Mouse (Mus musculus) liver, embryonic 14.5 days (tissue): ENCODE results near the gene Aurkb. TPM values are rescaled to one million over a fixed set of nuclear protein-coding genes. Genes with fewer than 3 reads are reported as not detected.

Experiments used
- ATAC-seq: fragments of 200-750 bp; cut with Nextera tagmentation; 2 replicates; pipeline ENCODE4 v1.8.0; 2017; ENCODE audit warnings: moderate number of reproducible peaks, mild to moderate bottlenecking, moderate library complexity; ENCODE audit not compliant: insufficient read depth
- DNase-seq, 3 experiments: peaks; one replicate each; pipeline ENCODE4 v3.0.0-alpha.2; 2012 to 2013; ENCODE audit warnings: low read depth in 3 of 3, low spot score in 3 of 3
- H3K27ac ChIP-seq: fragments of 300-500 bp; sonication (generic); 2 replicates; pipeline ENCODE4 v1.5.1; 2014; ENCODE audit warnings: moderate library complexity, mild to moderate bottlenecking, control low read depth, inconsistent platforms
- H3K27me3 ChIP-seq: fragments of 300-500 bp; sonication (generic); 2 replicates; pipeline ENCODE4 v1.6.1; 2014; ENCODE audit warnings: mild to moderate bottlenecking, low read length, moderate library complexity; ENCODE audit not compliant: control insufficient read depth, insufficient read depth
- H3K36me3 ChIP-seq: fragments of 300-500 bp; sonication (generic); replicated peaks from 2 replicates; pipeline ENCODE4 v1.6.1; 2014; ENCODE audit warnings: low read depth; ENCODE audit not compliant: control insufficient read depth, insufficient read depth
- H3K4me1 ChIP-seq, 2 experiments: fragments of 200-500 bp in 1 of 2; fragments of 300-500 bp in 1 of 2; sonication (generic) in 1 of 2; replicated peaks; 2 replicates each; pipeline ENCODE4 v1.6.1; 2012 to 2014; ENCODE audit warnings: antibody characterized with exemption in 1 of 2, inconsistent platforms in 1 of 2, low read length in 1 of 2; ENCODE audit not compliant: control insufficient read depth in 2 of 2, insufficient read depth in 2 of 2
- H3K4me2 ChIP-seq: fragments of 300-500 bp; sonication (generic); 2 replicates; pipeline ENCODE4 v1.6.1; 2014; ENCODE audit warnings: low read depth, mild to moderate bottlenecking, control low read depth, moderate library complexity
- H3K4me3 ChIP-seq, 2 experiments: fragments of 200-500 bp in 1 of 2; fragments of 300-500 bp in 1 of 2; sonication (generic) in 1 of 2; 2 replicates each; pipeline ENCODE4 v1.5.1; 2012 to 2014; ENCODE audit warnings: low read depth in 2 of 2, low read length in 2 of 2, mild to moderate bottlenecking in 2 of 2, control low read depth in 1 of 2, inconsistent platforms in 1 of 2, moderate library complexity in 1 of 2; ENCODE audit not compliant: insufficient read depth in 1 of 2
- H3K9ac ChIP-seq: fragments of 300-500 bp; sonication (generic); replicated peaks from 2 replicates; pipeline ENCODE4 v1.6.1; 2014; ENCODE audit warnings: mild to moderate bottlenecking, control low read depth, moderate library complexity
- H3K9me3 ChIP-seq: fragments of 300-500 bp; sonication (generic); 2 replicates; pipeline ENCODE4 v1.6.1; 2016; ENCODE audit warnings: low read length, mixed read lengths; ENCODE audit not compliant: control insufficient read depth
- CTCF ChIP-seq: IDR thresholded peaks from 2 replicates; pipeline ENCODE4 v1.5.1; 2016; ENCODE audit warnings: antibody characterized with exemption, low read depth, control low read depth
- EP300 ChIP-seq: IDR thresholded peaks from 2 replicates; pipeline ENCODE4 v1.6.1; 2016; ENCODE audit warnings: antibody characterized with exemption, low read depth
- WGBS: fragments of 180-500 bp; shearing (Covaris S2); extraction: QIAGEN DNeasy Blood & Tissue Kit; methylation state at CpG from one replicate; pipeline ENCODE4 v1.1.7; 2014; ENCODE audit not compliant: insufficient replicate concordance; 5-methylcytosine and 5-hydroxymethylcytosine counted together
- polyA plus RNA-seq, 2 experiments: library from polyadenylated mRNA; depleted of rRNA in 1 of 2; stranded (reverse) in 1 of 2; unstranded in 1 of 2; fragments of >200 nt; fragmentation: Nextera tagmentation in 1 of 2; extraction: Ambion mirVana in 1 of 2; gene quantifications; 2 replicates each; pipeline versions ENCODE4 v1.2.1 to v1.2.3; 2012 to 2014

Gene Aurkb
- polyA plus RNA-seq, 2 experiments, result 78.6 to 90.8 TPM

GRCm38 (mm10) chr11:69060448-69061254 is 15.2 kb downstream of the Aurkb start:
- H3K9me3 ChIP-seq, result no peaks in the 10 kb centered on the region
- DNase-seq, result no peak
- H3K27ac ChIP-seq, result peak overlapping the region; percentile 15
- H3K4me3 ChIP-seq, result peak overlapping the region; percentile 77 to 80
- no peaks in the 10 kb centered on the region for H3K36me3 ChIP-seq
- WGBS, result 4% methylated on average over 40 of the region's 40 CpGs
- H3K9ac ChIP-seq, result peak overlapping the region; percentile 88
- TF ChIP-seq EP300 (no peak), CTCF (no peak)
- peaks cover 7 to 26% of the 10 kb centered on the region in 2 experiments for H3K4me1 ChIP-seq
- peak overlapping the region; percentile 97 for H3K4me2 ChIP-seq
- H3K27me3 ChIP-seq, result no peaks in the 10 kb centered on the region
- no peak for ATAC-seq

GRCm38 (mm10) chr11:69061255-69061912 is 15.9 kb downstream of the Aurkb start:
- no peaks in the 10 kb centered on the region for H3K9me3 ChIP-seq
- H3K27me3 ChIP-seq, result no peaks in the 10 kb centered on the region
- H3K27ac ChIP-seq, result no peak overlapping the region
- H3K9ac ChIP-seq, result peak overlapping the region; percentile 88; the same call in 1 of the 2 replicates
- peak overlapping the region; percentile 97 for H3K4me2 ChIP-seq
- DNase-seq (no peak), ATAC-seq (no peak)
- H3K4me3 ChIP-seq, result peak overlapping the region; percentile 77 to 80
- H3K4me1 ChIP-seq, result peaks cover 7 to 33% of the 10 kb centered on the region in 2 experiments
- WGBS, result 29% methylated on average over 17 of the region's 17 CpGs
- H3K36me3 ChIP-seq, result no peaks in the 10 kb centered on the region
- no peak for TF ChIP-seq EP300
- no peak for TF ChIP-seq CTCF

GRCm38 (mm10) chr11:69062194-69062760 is 16.8 kb downstream of the Aurkb start:
- Histone ChIP-seq H3K4me3 (peak overlapping the region; percentile 61 to 65), H3K36me3 (no peaks in the 10 kb centered on the region), H3K27ac (peak overlapping the region; percentile 40), H3K9ac (no peak overlapping the region), H3K4me1 (peaks cover 9 to 39% of the 10 kb centered on the region in 2 experiments), H3K9me3 (no peaks in the 10 kb centered on the region), H3K4me2 (peak overlapping the region; percentile 97), H3K27me3 (no peaks in the 10 kb centered on the region)
- WGBS, result under 1% methylated on average over 17 of the region's 17 CpGs
- ATAC-seq, result 0 out of 2 replicates have a peak, but pooled peaks have one; percentile 17
- peak in 2 of 3 experiments; percentile 62 to 67 for DNase-seq
- no peak for TF ChIP-seq EP300
- TF ChIP-seq CTCF, result no peak

DNA sequence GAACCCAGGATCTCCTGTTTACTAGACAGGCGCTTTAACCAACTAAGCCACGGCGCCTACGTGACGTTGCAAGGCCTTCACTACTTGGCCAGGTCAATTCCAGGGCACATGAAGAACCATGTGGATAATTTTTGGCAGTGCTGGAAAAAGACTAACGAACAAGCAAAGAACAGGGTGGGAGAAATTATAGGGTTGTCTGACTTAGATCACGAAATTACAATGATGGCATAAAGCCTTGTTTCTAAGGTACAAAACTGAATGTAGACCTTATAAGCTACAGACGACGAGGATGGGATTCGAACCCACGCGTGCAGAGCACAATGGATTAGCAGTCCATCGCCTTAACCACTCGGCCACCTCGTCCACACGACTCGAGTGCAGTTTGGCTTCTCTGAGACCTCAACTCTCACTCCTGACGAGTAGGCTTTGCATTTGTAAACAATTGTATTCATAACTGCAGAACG is 17.3 kb downstream of the Aurkb start:
- Histone ChIP-seq H3K27me3 (no peaks in the 10 kb centered on the region), H3K4me3 (peak overlapping the region; percentile 65 to 96), H3K9ac (peak overlapping the region; percentile 69), H3K36me3 (no peaks in the 10 kb centered on the region), H3K4me2 (peak overlapping the region; percentile 71), H3K4me1 (peaks cover 11 to 44% of the 10 kb centered on the region in 2 experiments), H3K9me3 (no peaks in the 10 kb centered on the region), H3K27ac (peak overlapping the region; percentile 69; the same call in 1 of the 2 replicates)
- peak; percentile 72 for ATAC-seq
- peak; percentile 84 to 88 (median 84) for DNase-seq
- TF ChIP-seq CTCF, result no peak
- peak; percentile 48 for TF ChIP-seq EP300
- WGBS, result 0% methylated on average over 19 of the region's 19 CpGs
